Mouse (Mus musculus) myocyte (in vitro differentiated cells): ENCODE results near the gene Xpo1.

ENCODE experiments used
- E2F4 ChIP-seq: IDR thresholded peaks from one replicate; pipeline ENCODE4 v1.6.1; 2011; ENCODE audit warnings: mild to moderate bottlenecking, control low read depth, moderate library complexity; ENCODE audit not compliant: insufficient read depth
- MYOD1 ChIP-seq, 3 experiments: IDR thresholded peaks; one replicate each; pipeline ENCODE4 v1.6.1; 2011; ENCODE audit warnings: control low read depth in 2 of 3, low read depth in 2 of 3, mild to moderate bottlenecking in 2 of 3, moderate library complexity in 1 of 3; ENCODE audit not compliant: insufficient read length in 2 of 3, control insufficient read depth in 1 of 3
- MYOG ChIP-seq, 3 experiments: IDR thresholded peaks; one replicate each; pipeline ENCODE4 v1.6.1; 2011; ENCODE audit warnings: control low read depth in 2 of 3, low read depth in 2 of 3, mild to moderate bottlenecking in 2 of 3; ENCODE audit not compliant: insufficient read length in 2 of 3, control insufficient read depth in 1 of 3, insufficient read depth in 1 of 3
- POLR2A ChIP-seq: IDR thresholded peaks from one replicate; pipeline ENCODE4 v1.6.1; 2011; ENCODE audit warnings: low read depth, mild to moderate bottlenecking, control low read depth, moderate library complexity; ENCODE audit not compliant: insufficient read length
- POLR2AphosphoS2 ChIP-seq: IDR thresholded peaks from one replicate; pipeline ENCODE4 v1.6.1; 2011; ENCODE audit warnings: low read depth, control low read depth; ENCODE audit not compliant: insufficient read length

DNA sequence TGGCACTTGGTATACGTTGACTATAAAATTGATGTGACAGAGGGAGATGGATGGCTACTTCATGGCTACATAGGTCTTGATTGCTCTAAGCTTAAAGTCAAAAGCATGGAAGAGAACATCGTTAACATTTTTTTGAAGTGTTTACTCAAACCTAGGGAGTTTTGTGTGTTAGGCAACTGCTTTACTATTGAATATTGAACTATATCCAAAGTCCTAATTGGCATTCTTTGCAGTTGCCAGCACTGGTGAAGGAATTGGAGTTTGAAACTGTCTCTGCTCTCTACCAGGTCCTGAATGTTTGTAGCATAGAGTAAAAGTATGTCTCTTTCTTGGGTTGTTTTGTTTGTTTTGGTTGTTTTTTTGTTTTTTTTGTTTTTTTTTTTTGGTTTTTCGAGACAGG lies 19.9 kb downstream of the Xpo1 start:
- no peak for TF ChIP-seq POLR2A
- no peak for TF ChIP-seq POLR2AphosphoS2
- TF ChIP-seq MYOG (IDR thresholded peaks at IDR 0.05; ENCODE audit: control insufficient read depth in 1 of 3, insufficient read depth in 1 of 3, insufficient read length in 2 of 3, low read depth in 2 of 3): no peak
- TF ChIP-seq E2F4: no peak
- TF ChIP-seq MYOD1 (IDR thresholded peaks at IDR 0.05; ENCODE audit: control insufficient read depth in 1 of 3, insufficient read length in 2 of 3, low read depth in 2 of 3): no peak
